Mouse (Mus musculus): ENCODE results near the gene Gm13694. TPM values are rescaled to one million over a fixed set of nuclear protein-coding genes. Genes with fewer than 3 reads are reported as not detected.
"Not testable (repeated sequence)": the region's sequence is repeated elsewhere in the genome, so short reads cannot be mapped to it uniquely, and the experiment has no call there.

Gene Gm13694
- total RNA-seq (2014; rRNA removed) (not detected in 2 replicates), polyA plus RNA-seq (2012; rRNA removed) (not detected in 2 replicates)

DNA sequence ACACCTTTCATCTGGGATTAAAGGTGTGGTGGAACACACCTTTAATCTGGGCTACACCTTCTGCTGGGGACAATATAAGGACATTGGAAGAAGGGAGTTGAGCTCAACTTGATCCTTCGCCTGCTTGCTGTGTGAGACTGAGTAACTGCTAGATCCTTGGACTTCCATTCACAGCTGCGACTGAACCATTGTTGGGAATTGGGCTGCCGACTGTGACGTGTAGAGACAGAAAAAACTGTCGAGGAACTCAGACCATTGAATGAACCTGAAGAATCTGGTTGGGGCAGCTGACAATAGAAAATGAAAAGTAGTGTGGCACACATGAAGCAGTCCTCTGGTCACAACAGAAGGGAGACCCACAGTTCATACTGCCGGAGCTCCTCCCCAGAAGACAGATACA, at the start of gene Gm13694:
Gm13694 (plus strand) TSS at position 301 of the 400 bp plus-strand sequence.
- no CpG with 5 or more reads among the region's 6 CpGs for WGBS
- H3K27me3 ChIP-seq (ENCODE audit: control insufficient read depth, insufficient read depth, low read length); DNase-seq (ENCODE audit: extremely low read depth, low read depth, low spot score); H3K79me2 ChIP-seq (ENCODE audit: control insufficient read depth, insufficient read depth, low read length); H3K4me3 ChIP-seq (ENCODE audit: insufficient read depth, low read depth, low read length); H3K36me3 ChIP-seq (ENCODE audit: control insufficient read depth, insufficient read depth, low read length); H3K9ac ChIP-seq (ENCODE audit: low read depth, low read length); H3K27ac ChIP-seq (replicated peaks; ENCODE audit: insufficient read depth, low read depth, low read length); H3K4me1 ChIP-seq (ENCODE audit: control insufficient read depth, insufficient read depth, low read length): not testable (repeated sequence)

DNA sequence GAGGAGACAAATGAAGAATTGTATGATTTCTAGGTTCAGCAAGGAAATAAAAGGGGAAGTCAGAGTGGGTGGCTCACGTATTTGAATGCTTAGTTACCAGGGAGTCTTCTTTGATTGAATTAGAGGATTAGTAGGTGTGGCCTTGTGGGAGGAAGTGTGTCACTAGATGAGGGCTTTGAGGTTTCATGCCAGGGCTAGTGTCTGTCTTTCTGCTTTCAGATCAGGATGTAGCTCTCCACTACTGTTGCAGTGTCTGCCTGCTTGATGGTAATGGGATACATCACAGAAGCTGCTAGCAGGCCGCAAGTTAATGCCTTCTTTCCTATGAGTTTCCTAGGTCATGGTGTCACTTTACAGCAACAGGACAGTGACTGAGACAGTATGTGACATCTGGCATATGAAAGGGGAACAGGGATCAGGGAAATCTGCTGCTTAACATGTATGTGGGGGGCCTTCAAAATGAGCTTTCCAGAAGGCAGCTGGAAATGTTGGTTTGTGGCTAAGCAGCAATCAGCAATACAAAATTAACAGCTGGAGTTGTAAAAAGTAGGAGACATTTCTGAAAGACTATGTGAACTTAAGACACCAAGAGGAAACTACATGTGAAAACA, 49.1 kb upstream of the Gm13694 start:
- DNase-seq (ENCODE audit: extremely low read depth, low read depth, low spot score): no peak
- H3K9ac ChIP-seq (ENCODE audit: low read depth, low read length): no peak overlapping the region
- H3K4me3 ChIP-seq (ENCODE audit: insufficient read depth, low read depth, low read length): no peak overlapping the region
- H3K36me3 ChIP-seq (ENCODE audit: control insufficient read depth, insufficient read depth, low read length): no peaks in the 10 kb centered on the region
- WGBS: 73% methylated on average over 2 of the region's 2 CpGs
- H3K79me2 ChIP-seq (ENCODE audit: control insufficient read depth, insufficient read depth, low read length): no peaks in the 10 kb centered on the region
- TF ChIP-seq CTCF (IDR thresholded peaks at IDR 0.05; ENCODE audit: low read depth, low read length): no peak
- no peak for TF ChIP-seq POLR2A (IDR thresholded peaks at IDR 0.05; ENCODE audit: extremely low read depth, insufficient read depth, low read length)
- H3K27me3 ChIP-seq (ENCODE audit: control insufficient read depth, insufficient read depth, low read length): no peaks in the 10 kb centered on the region
- no peak overlapping the region for H3K27ac ChIP-seq (replicated peaks; ENCODE audit: insufficient read depth, low read depth, low read length)
- no peaks in the 10 kb centered on the region for H3K4me1 ChIP-seq (ENCODE audit: control insufficient read depth, insufficient read depth, low read length)

DNA sequence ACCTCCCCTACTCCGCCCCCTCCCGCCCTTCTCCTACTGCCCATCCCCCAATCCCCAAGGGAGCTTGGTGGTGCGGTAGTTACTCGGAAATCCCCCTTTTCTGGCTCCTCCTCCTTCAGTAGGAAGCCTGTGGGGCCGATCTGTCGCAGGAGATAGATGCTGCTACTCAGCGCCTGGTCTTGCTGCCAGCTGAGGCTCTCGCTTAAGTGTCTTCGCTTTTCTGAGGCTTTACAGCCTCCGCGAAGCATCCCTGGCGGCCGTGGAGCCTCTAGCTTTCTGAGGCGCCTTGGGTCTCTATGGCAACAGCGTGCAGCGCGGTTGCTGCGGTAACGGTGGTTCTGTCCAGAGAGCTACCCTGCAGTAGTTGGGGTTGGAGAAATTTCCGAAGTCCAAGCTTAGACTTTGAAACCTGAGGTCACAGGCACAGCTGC, 37.8 kb upstream of the Gm13694 start, which contains the start of gene Zswim2:
Zswim2 (minus strand) TSS at position 298 of the 431 bp plus-strand sequence.
- Histone ChIP-seq H3K27ac (replicated peaks; ENCODE audit: insufficient read depth, low read depth, low read length) (no peak within 1 kb of the TSS), H3K4me3 (ENCODE audit: insufficient read depth, low read depth, low read length) (no peak within 1 kb of the TSS), H3K79me2 (ENCODE audit: control insufficient read depth, insufficient read depth, low read length) (no peaks in the 10 kb centered on the region), H3K9ac (ENCODE audit: low read depth, low read length) (no peak within 1 kb of the TSS), H3K36me3 (ENCODE audit: control insufficient read depth, insufficient read depth, low read length) (no peaks in the 10 kb centered on the region), H3K27me3 (ENCODE audit: control insufficient read depth, insufficient read depth, low read length) (no peaks in the 10 kb centered on the region), H3K4me1 (ENCODE audit: control insufficient read depth, insufficient read depth, low read length) (no peaks in the 10 kb centered on the region)
- TF ChIP-seq CTCF (IDR thresholded peaks at IDR 0.05; ENCODE audit: low read depth, low read length) (no peak), POLR2A (IDR thresholded peaks at IDR 0.05; ENCODE audit: extremely low read depth, insufficient read depth, low read length) (no peak)
- WGBS: 4% methylated on average over 20 of the region's 20 CpGs
- peak; percentile 52 for DNase-seq (ENCODE audit: extremely low read depth, low read depth, low spot score)

DNA sequence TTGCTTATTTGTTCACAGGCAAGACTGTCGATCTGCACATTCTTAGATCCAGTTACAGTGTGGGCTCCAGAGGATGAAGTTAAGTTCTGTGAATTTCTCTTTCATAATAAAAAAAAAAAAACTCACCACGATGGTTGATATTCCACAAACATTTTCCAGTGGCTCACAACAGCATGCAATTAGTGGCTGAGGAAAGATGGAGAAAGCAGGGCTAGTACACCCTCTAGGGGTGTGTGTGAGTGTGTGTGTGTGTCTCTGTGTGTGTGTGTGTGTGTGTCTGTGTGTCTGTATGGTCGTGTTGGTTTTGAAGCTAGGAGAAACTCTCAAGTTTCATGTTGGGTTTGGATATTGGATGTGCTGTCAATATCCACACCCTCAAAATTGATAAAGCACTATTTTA, 37.4 kb upstream of the Gm13694 start:
- Histone ChIP-seq H3K4me1 (ENCODE audit: control insufficient read depth, insufficient read depth, low read length) (no peaks in the 10 kb centered on the region), H3K36me3 (ENCODE audit: control insufficient read depth, insufficient read depth, low read length) (no peaks in the 10 kb centered on the region), H3K27me3 (ENCODE audit: control insufficient read depth, insufficient read depth, low read length) (no peaks in the 10 kb centered on the region), H3K79me2 (ENCODE audit: control insufficient read depth, insufficient read depth, low read length) (no peaks in the 10 kb centered on the region), H3K4me3 (ENCODE audit: insufficient read depth, low read depth, low read length) (no peak overlapping the region), H3K9ac (ENCODE audit: low read depth, low read length) (no peak overlapping the region), H3K27ac (replicated peaks; ENCODE audit: insufficient read depth, low read depth, low read length) (no peak overlapping the region)
- WGBS: 33% methylated on average over 3 of the region's 3 CpGs
- DNase-seq (ENCODE audit: extremely low read depth, low read depth, low spot score): no peak
- no peak for TF ChIP-seq POLR2A (IDR thresholded peaks at IDR 0.05; ENCODE audit: extremely low read depth, insufficient read depth, low read length)
- no peak for TF ChIP-seq CTCF (IDR thresholded peaks at IDR 0.05; ENCODE audit: low read depth, low read length)

DNA sequence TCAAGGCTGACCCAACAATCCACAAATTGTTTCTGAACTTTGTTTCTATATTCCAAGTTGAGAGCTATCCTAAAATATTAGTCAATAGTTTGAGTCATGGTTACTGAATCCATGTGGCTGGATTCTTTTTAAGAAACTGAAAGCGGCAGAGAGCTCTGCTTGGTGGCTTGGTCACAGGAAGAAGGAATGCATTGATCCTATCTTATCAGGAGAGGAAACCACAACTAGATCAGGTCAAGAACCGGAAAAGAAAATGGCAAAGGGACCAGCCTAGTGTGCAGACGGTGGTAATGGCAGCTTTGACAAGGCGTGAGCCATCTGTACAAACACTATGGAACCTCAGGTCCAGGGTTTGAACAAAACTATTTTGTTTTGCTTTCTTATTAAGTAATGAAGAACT, 36.9 kb upstream of the Gm13694 start:
- Histone ChIP-seq H3K4me1 (ENCODE audit: control insufficient read depth, insufficient read depth, low read length) (no peaks in the 10 kb centered on the region), H3K79me2 (ENCODE audit: control insufficient read depth, insufficient read depth, low read length) (no peaks in the 10 kb centered on the region), H3K27ac (replicated peaks; ENCODE audit: insufficient read depth, low read depth, low read length) (no peak overlapping the region), H3K36me3 (ENCODE audit: control insufficient read depth, insufficient read depth, low read length) (no peaks in the 10 kb centered on the region), H3K4me3 (ENCODE audit: insufficient read depth, low read depth, low read length) (no peak overlapping the region), H3K9ac (ENCODE audit: low read depth, low read length) (no peak overlapping the region), H3K27me3 (ENCODE audit: control insufficient read depth, insufficient read depth, low read length) (no peaks in the 10 kb centered on the region)
- no peak for TF ChIP-seq CTCF (IDR thresholded peaks at IDR 0.05; ENCODE audit: low read depth, low read length)
- no peak for TF ChIP-seq POLR2A (IDR thresholded peaks at IDR 0.05; ENCODE audit: extremely low read depth, insufficient read depth, low read length)
- WGBS: 60% methylated on average over 4 of the region's 4 CpGs
- no peak for DNase-seq (ENCODE audit: extremely low read depth, low read depth, low spot score)

DNA sequence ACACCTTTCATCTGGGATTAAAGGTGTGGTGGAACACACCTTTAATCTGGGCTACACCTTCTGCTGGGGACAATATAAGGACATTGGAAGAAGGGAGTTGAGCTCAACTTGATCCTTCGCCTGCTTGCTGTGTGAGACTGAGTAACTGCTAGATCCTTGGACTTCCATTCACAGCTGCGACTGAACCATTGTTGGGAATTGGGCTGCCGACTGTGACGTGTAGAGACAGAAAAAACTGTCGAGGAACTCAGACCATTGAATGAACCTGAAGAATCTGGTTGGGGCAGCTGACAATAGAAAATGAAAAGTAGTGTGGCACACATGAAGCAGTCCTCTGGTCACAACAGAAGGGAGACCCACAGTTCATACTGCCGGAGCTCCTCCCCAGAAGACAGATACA, 23.3 kb upstream of the Gm13694 start, which contains the start of gene Gm13698:
Gm13698 (plus strand) TSS at position 301 of the 400 bp plus-strand sequence.
- H3K27ac ChIP-seq (replicated peaks; ENCODE audit: insufficient read depth, low read depth, low read length); H3K4me3 ChIP-seq (ENCODE audit: insufficient read depth, low read depth, low read length); H3K36me3 ChIP-seq (ENCODE audit: control insufficient read depth, insufficient read depth, low read length); H3K27me3 ChIP-seq (ENCODE audit: control insufficient read depth, insufficient read depth, low read length); H3K9ac ChIP-seq (ENCODE audit: low read depth, low read length); H3K79me2 ChIP-seq (ENCODE audit: control insufficient read depth, insufficient read depth, low read length); DNase-seq (ENCODE audit: extremely low read depth, low read depth, low spot score); H3K4me1 ChIP-seq (ENCODE audit: control insufficient read depth, insufficient read depth, low read length): not testable (repeated sequence)
- WGBS: no CpG with 5 or more reads among the region's 6 CpGs

DNA sequence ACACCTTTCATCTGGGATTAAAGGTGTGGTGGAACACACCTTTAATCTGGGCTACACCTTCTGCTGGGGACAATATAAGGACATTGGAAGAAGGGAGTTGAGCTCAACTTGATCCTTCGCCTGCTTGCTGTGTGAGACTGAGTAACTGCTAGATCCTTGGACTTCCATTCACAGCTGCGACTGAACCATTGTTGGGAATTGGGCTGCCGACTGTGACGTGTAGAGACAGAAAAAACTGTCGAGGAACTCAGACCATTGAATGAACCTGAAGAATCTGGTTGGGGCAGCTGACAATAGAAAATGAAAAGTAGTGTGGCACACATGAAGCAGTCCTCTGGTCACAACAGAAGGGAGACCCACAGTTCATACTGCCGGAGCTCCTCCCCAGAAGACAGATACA, 17.5 kb upstream of the Gm13694 start, which contains the start of gene Gm13693:
Gm13693 (plus strand) TSS at position 301 of the 400 bp plus-strand sequence.
- not testable (repeated sequence) for H3K79me2 ChIP-seq (ENCODE audit: control insufficient read depth, insufficient read depth, low read length); H3K36me3 ChIP-seq (ENCODE audit: control insufficient read depth, insufficient read depth, low read length); H3K9ac ChIP-seq (ENCODE audit: low read depth, low read length); H3K4me1 ChIP-seq (ENCODE audit: control insufficient read depth, insufficient read depth, low read length); H3K27ac ChIP-seq (replicated peaks; ENCODE audit: insufficient read depth, low read depth, low read length); DNase-seq (ENCODE audit: extremely low read depth, low read depth, low spot score); H3K4me3 ChIP-seq (ENCODE audit: insufficient read depth, low read depth, low read length); H3K27me3 ChIP-seq (ENCODE audit: control insufficient read depth, insufficient read depth, low read length)
- WGBS: no CpG with 5 or more reads among the region's 6 CpGs

DNA sequence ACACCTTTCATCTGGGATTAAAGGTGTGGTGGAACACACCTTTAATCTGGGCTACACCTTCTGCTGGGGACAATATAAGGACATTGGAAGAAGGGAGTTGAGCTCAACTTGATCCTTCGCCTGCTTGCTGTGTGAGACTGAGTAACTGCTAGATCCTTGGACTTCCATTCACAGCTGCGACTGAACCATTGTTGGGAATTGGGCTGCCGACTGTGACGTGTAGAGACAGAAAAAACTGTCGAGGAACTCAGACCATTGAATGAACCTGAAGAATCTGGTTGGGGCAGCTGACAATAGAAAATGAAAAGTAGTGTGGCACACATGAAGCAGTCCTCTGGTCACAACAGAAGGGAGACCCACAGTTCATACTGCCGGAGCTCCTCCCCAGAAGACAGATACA, 11.7 kb upstream of the Gm13694 start, which contains the start of gene Gm13695:
Gm13695 (plus strand) TSS at position 301 of the 400 bp plus-strand sequence.
- not testable (repeated sequence) for H3K4me3 ChIP-seq (ENCODE audit: insufficient read depth, low read depth, low read length); H3K9ac ChIP-seq (ENCODE audit: low read depth, low read length); H3K4me1 ChIP-seq (ENCODE audit: control insufficient read depth, insufficient read depth, low read length); DNase-seq (ENCODE audit: extremely low read depth, low read depth, low spot score); H3K27ac ChIP-seq (replicated peaks; ENCODE audit: insufficient read depth, low read depth, low read length); H3K79me2 ChIP-seq (ENCODE audit: control insufficient read depth, insufficient read depth, low read length); H3K36me3 ChIP-seq (ENCODE audit: control insufficient read depth, insufficient read depth, low read length); H3K27me3 ChIP-seq (ENCODE audit: control insufficient read depth, insufficient read depth, low read length)
- WGBS: no CpG with 5 or more reads among the region's 6 CpGs

All from liver, adult 2 months (tissue).